Mouse (Mus musculus) bone marrow macrophage, adult 2 months (primary cell): Measurements from ENCODE around the gene Cd8b1.

Experiments
- CTCF ChIP-seq: IDR thresholded peaks from 2 replicates; pipeline ENCODE4 v1.5.1; 2012; ENCODE audit warnings: low read depth, mild to moderate bottlenecking, low read length, moderate library complexity
- POLR2A ChIP-seq: IDR thresholded peaks from 2 replicates; pipeline ENCODE4 v1.6.1; 2012; ENCODE audit warnings: mild to moderate bottlenecking, low read depth, low read length, borderline replicate concordance

DNA sequence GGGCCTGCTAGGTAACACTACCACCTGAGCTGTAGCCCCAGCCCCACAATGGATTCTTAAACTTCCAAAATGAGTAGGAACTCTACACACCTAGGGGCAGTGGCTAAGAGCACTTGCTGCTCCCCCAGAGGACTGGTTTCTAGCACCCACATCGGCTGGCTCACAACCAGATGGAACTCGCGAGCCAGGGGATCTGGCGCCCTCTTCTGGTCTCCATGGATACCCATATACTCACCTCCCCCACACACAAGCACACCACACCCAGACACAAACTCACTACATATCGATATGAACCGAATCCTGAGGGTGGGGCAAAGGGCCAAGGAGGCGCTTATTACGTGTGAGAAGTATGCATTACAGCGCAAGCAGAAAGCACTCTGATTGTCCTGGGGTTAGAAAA is 25.4 kb downstream of the Cd8b1 start:
- TF ChIP-seq POLR2A (no peak), CTCF (0 out of 2 replicates have a peak, but pooled peaks have one; percentile 11)
